Mouse (Mus musculus) midbrain, postnatal 0 days (tissue): ENCODE results near the gene Epha2. TPM values are rescaled to one million over a fixed set of nuclear protein-coding genes. Genes with fewer than 3 reads are reported as not detected.

Experiments used
- ATAC-seq: fragments of 200-750 bp; cut with Nextera tagmentation; 2 replicates; pipeline ENCODE4 v1.8.0; 2017; ENCODE audit warnings: moderate number of reproducible peaks, mild to moderate bottlenecking, moderate TSS enrichment, moderate library complexity; ENCODE audit not compliant: low FRiP score
- DNase-seq: peaks from one replicate; pipeline ENCODE4 v3.0.0-alpha.2; 2015; ENCODE audit warnings: low spot score
- H3K27ac ChIP-seq: fragments of 300-500 bp; sonication (generic); 2 replicates; pipeline ENCODE4 v1.5.1; 2014; ENCODE audit warnings: low read depth, mild to moderate bottlenecking, low read length, mixed read lengths
- H3K27me3 ChIP-seq: fragments of 300-500 bp; sonication (generic); 2 replicates; pipeline ENCODE4 v1.6.1; 2014; ENCODE audit warnings: low read length, control low read depth, mixed read lengths; ENCODE audit not compliant: insufficient read depth
- H3K36me3 ChIP-seq: fragments of 300-500 bp; sonication (generic); 2 replicates; pipeline ENCODE4 v1.6.1; 2014; ENCODE audit warnings: low read length, control low read depth, mixed read lengths; ENCODE audit not compliant: insufficient read depth
- H3K4me1 ChIP-seq: fragments of 300-500 bp; sonication (generic); 2 replicates; pipeline ENCODE4 v1.6.1; 2014; ENCODE audit warnings: mild to moderate bottlenecking, control low read depth, antibody characterized with exemption, low read length, mixed read lengths; ENCODE audit not compliant: insufficient read depth
- H3K4me2 ChIP-seq: fragments of 300-500 bp; sonication (generic); 2 replicates; pipeline ENCODE4 v1.6.1; 2014; ENCODE audit warnings: low read depth, mild to moderate bottlenecking, low read length, mixed read lengths; ENCODE audit not compliant: poor library complexity, severe bottlenecking
- H3K4me3 ChIP-seq: fragments of 300-500 bp; sonication (generic); 2 replicates; pipeline ENCODE4 v1.5.1; 2014; ENCODE audit warnings: low read depth, mild to moderate bottlenecking, low read length, moderate library complexity
- H3K9ac ChIP-seq: fragments of 300-500 bp; sonication (generic); replicated peaks from 2 replicates; pipeline ENCODE4 v1.6.1; 2014; ENCODE audit warnings: mild to moderate bottlenecking, low read length, moderate library complexity, mixed read lengths; ENCODE audit not compliant: poor library complexity, severe bottlenecking
- H3K9me3 ChIP-seq: fragments of 300-500 bp; sonication (generic); 2 replicates; pipeline ENCODE4 v1.6.1; 2016; ENCODE audit warnings: low read length, control low read depth
- CTCF ChIP-seq: IDR thresholded peaks from 2 replicates; pipeline ENCODE4 v1.5.1; 2016; ENCODE audit warnings: antibody characterized with exemption, mild to moderate bottlenecking
- WGBS: fragments of 180-500 bp; shearing (Covaris S2); extraction: QIAGEN DNeasy Blood & Tissue Kit; methylation state at CpG from one replicate; pipeline ENCODE4 v1.1.7; 2014; 5-methylcytosine and 5-hydroxymethylcytosine counted together
- polyA plus RNA-seq: library from polyadenylated mRNA; unstranded; fragments of >200 nt; fragmentation: Nextera tagmentation; extraction: Ambion mirVana; gene quantifications from 2 replicates; pipeline ENCODE4 v1.2.1, GENCODE M21; 2015
- total RNA-seq: library from RNA; depleted of rRNA; stranded (reverse); fragments of >200 nt; gene quantifications from 2 replicates; pipeline ENCODE4 v1.2.3, GENCODE M21; 2014

Gene Epha2
- total and polyA plus RNA-seq, 2 experiments from 2014 or later: 0.30 to 3.1 TPM

DNA sequence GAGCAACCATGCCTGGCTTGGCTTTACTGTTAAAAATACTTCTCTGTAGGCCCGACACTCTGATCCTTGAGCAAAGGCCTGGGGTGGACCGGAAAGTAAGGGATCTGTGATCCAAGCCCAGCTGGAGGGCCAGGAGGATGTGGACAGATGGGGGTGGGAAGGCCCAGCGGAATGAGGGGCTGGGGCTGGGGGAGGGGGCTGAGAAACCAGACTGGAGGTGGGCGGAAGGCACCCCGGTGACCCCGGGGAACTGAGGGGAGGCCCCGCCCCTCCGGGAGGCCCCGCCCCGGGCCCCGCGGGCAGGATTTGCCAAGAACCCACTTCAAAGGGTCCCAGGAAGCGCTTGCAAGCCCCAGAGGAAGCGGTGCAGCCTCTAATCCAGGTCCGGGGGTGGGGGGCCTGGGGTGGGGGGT lies 5.3 kb upstream of the Epha2 start:
- H3K9ac ChIP-seq: no peak overlapping the region
- H3K27ac ChIP-seq: no peak overlapping the region
- H3K9me3 ChIP-seq: no peaks in the 10 kb centered on the region
- 0 out of 2 replicates have a peak, but pooled peaks cover 6% of the 10 kb centered on the region for H3K4me1 ChIP-seq
- no peak overlapping the region for H3K4me3 ChIP-seq
- ATAC-seq (no peak), DNase-seq (no peak)
- no peaks in the 10 kb centered on the region for H3K36me3 ChIP-seq
- no peak for TF ChIP-seq CTCF
- no peak overlapping the region for H3K4me2 ChIP-seq
- peaks cover 11% of the 10 kb centered on the region for H3K27me3 ChIP-seq
- WGBS: 4% methylated on average over 11 of the region's 15 CpGs

DNA sequence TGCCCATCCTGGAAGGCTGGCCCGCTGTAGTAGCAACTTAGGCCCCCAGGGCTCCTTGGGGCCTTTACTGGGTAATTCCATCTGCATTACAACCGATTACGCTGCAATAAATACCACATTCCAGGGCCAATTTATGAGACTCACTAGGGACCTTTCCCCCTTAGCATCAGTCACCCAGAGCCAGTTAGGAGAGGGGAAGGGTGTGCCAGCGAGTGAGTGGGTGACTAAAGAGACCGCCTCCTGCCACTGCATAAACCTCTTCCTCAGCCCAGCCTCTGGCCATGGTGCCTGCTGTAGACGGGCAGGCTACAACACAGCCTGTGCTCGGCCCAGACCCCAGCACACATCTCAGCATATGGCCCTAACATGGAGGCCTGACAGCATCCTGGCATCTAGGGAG lies 3.1 kb upstream of the Epha2 start:
- H3K4me1 ChIP-seq: peaks cover 8% of the 10 kb centered on the region; the same call in 1 of the 2 replicates
- 75% methylated on average over 7 of the region's 7 CpGs for WGBS
- TF ChIP-seq CTCF: no peak
- ATAC-seq (no peak), DNase-seq (no peak)
- peaks cover 23% of the 10 kb centered on the region for H3K27me3 ChIP-seq
- H3K36me3 ChIP-seq: no peaks in the 10 kb centered on the region
- no peaks in the 10 kb centered on the region for H3K9me3 ChIP-seq
- H3K4me3 ChIP-seq: no peak overlapping the region
- H3K9ac ChIP-seq: no peak overlapping the region
- H3K27ac ChIP-seq: no peak overlapping the region
- H3K4me2 ChIP-seq: no peak overlapping the region

DNA sequence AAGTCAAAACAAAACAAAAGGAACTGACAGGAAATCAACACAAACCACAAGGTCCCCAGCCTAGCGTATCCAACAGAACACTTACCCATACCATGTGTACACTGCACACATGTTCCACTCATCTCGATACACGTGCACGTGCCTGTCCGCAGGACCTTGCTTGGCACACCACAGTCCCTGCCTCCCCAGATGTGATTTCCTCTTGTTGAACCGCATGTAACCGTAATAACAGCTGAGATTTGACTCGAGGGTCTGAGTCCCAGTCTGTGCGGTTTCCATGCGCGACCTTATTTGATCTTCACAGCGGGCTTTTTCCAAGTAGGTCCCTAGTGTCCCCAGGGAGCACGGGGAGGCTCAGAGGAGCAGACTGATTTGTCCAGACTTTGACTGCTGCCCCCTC lies 1.7 kb upstream of the Epha2 start:
- DNase-seq (no peak), ATAC-seq (no peak)
- no peak overlapping the region for H3K27ac ChIP-seq
- H3K9ac ChIP-seq: no peak overlapping the region
- H3K9me3 ChIP-seq: no peaks in the 10 kb centered on the region
- no peak overlapping the region for H3K4me3 ChIP-seq
- peaks cover 28% of the 10 kb centered on the region for H3K27me3 ChIP-seq
- H3K4me2 ChIP-seq: no peak overlapping the region
- WGBS: 69% methylated on average over 13 of the region's 13 CpGs
- peaks cover 8% of the 10 kb centered on the region; the same call in 1 of the 2 replicates for H3K4me1 ChIP-seq
- no peaks in the 10 kb centered on the region for H3K36me3 ChIP-seq
- TF ChIP-seq CTCF: no peak

DNA sequence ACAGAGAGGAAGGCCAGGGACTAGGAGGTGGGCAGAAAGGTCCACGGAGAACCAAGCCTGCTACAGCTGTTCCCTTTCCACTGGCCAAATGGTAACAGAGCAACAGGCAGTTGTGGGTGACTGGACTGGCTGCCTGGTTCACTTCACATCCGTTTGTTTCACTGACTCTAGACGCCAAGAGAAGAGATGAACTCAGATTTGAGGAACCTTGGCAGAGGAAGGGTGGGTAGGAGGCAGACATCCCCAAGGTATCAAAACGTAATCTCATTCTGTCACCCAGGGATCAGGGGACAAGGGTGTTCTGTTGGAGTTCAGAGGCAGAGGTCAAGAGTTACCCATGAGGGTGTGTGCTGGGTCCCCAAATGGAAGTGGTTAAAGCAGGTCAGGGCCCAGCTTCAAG lies 844 bp upstream of the Epha2 start:
- DNase-seq (no peak), ATAC-seq (no peak)
- TF ChIP-seq CTCF: no peak
- WGBS: 70% methylated on average over 4 of the region's 4 CpGs
- no peak overlapping the region for H3K4me2 ChIP-seq
- H3K27ac ChIP-seq: no peak overlapping the region
- H3K4me1 ChIP-seq: peaks cover 8% of the 10 kb centered on the region; the same call in 1 of the 2 replicates
- H3K36me3 ChIP-seq: no peaks in the 10 kb centered on the region
- H3K4me3 ChIP-seq: no peak overlapping the region
- H3K9me3 ChIP-seq: no peaks in the 10 kb centered on the region
- H3K9ac ChIP-seq: no peak overlapping the region
- peaks cover 28% of the 10 kb centered on the region for H3K27me3 ChIP-seq

DNA sequence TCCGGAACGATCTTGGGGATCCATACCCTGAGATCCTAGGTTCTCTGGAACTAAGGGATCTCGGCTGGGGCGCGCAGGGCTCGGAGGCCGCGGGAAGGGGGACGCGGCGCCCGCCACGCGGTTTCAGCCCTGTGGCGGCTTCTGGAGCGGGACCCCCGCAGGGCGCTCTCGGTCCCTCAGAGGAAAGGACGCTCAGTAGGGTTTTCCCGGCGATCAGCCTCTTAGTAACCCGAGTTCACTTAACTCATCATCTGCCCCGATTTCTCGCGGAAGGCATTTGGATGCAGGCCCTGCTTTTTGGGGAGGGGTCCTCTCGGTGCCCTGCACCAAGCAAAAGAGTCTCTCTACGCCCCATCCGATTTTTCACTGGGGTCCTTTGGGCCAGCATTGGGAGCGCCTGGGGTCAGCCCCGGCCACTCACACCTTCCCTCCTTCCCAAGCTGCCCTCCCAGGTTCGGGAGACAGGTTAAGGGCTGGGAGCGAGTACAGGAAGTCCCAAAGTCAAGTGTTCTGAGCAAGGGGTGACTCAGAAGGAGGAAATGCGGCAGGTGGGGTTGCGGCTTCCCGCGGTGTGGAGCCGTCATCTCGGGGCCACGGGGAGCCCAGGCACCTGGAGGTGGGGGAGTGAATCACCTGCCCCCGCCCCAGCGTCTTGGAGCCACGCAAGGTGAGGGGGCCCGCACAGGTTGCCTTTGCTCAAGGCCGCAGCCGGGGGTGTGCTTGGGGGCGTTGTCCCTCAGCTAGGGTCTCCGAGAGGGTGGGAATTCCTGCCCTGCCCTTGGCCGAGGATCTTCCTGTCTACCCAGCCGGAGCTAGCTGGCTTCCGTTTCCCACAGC lies 769 bp downstream of the Epha2 start:
- H3K27ac ChIP-seq: no peak overlapping the region
- no peaks in the 10 kb centered on the region for H3K36me3 ChIP-seq
- peaks cover 8% of the 10 kb centered on the region; the same call in 1 of the 2 replicates for H3K4me1 ChIP-seq
- no peak for ATAC-seq
- TF ChIP-seq CTCF: no peak
- DNase-seq: no peak
- H3K27me3 ChIP-seq: peaks cover 28% of the 10 kb centered on the region
- H3K9ac ChIP-seq: peak overlapping the region; percentile 54
- H3K9me3 ChIP-seq: no peaks in the 10 kb centered on the region
- H3K4me3 ChIP-seq: peak overlapping the region; percentile 62
- 1% methylated on average over 42 of the region's 51 CpGs for WGBS
- H3K4me2 ChIP-seq: peak overlapping the region; percentile 99
